Mouse (Mus musculus) brain, embryonic 14.5 days (tissue): ENCODE results near the gene Grxcr1.

Experiments used
- CTCF ChIP-seq: fragments of 200-500 bp; IDR thresholded peaks from 2 replicates; pipeline ENCODE4 v1.5.1; 2012; ENCODE audit warnings: inconsistent platforms, mild to moderate bottlenecking, moderate library complexity, borderline replicate concordance; ENCODE audit not compliant: insufficient read depth, insufficient read length; ENCODE audit errors: extremely low read depth
- POLR2A ChIP-seq: fragments of 200-500 bp; IDR thresholded peaks from 2 replicates; pipeline ENCODE4 v1.6.1; 2012; ENCODE audit warnings: mild to moderate bottlenecking, inconsistent platforms, borderline replicate concordance; ENCODE audit not compliant: poor library complexity, insufficient read depth, insufficient read length, severe bottlenecking; ENCODE audit errors: extremely low read depth

- TF ChIP-seq CTCF (no peak), POLR2A (no peak)
Measured at GRCm38 (mm10) chr5:68004419-68004818, 27.2 kb upstream of the Grxcr1 start.
